Mouse (Mus musculus) cerebellum, adult 11-12 months (tissue): Measurements from ENCODE around the gene Tdrd3.

Experiments
- DNase-seq: peaks from one replicate; pipeline ENCODE4 v3.0.0; 2022

The Tdrd3 gene

DNA sequence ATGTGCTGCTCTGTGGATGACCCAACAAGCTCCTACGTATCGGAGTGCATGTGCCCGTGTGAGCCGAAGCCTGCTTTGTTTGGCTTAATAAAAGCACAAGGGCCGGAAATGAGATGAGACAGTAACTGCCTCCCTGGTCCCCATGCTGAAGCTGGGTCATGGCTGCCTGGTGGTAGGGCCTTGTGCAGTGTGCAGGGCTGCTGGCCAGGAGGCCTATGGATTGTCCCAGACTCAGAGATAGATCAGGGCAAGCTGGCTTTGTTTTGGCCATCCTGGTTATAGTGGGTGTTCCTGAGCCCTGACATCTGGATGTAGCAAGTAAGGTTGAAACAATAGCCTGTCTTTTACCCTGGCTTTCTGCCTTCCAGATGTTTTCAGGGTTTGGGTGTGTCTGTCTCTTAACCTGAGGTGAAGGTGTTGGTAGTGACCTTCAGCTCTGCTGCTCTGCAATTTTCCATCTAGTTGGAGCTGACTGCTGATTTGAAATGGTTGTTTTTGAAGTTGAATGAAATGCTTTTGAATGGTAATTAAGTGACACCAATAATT, 39.3 kb downstream of the Tdrd3 start:
- DNase-seq: no peak

GRCm38 (mm10) chr14:87459777-87460176, 43.3 kb downstream of the Tdrd3 start:
- DNase-seq: no peak

DNA sequence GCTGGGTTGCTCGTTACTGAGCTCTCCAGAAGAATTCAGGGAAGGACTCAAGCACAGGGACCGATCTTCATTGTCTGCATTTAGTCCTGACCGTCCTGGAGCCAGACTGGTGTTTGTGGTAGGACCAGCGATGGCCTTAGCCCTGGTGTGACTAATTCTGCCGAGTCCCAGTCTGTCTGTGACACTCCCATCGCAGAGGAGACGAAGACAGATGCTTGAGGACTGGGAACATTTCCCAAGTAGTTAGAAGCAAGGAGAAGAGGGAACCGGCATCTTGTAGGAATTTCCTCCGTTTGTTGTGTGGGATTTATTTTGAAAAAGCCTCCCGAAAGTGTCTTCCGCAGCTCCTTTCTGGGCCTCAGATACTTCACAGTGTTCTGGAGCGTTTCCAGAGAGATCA, 45.1 kb downstream of the Tdrd3 start:
- no peak for DNase-seq

DNA sequence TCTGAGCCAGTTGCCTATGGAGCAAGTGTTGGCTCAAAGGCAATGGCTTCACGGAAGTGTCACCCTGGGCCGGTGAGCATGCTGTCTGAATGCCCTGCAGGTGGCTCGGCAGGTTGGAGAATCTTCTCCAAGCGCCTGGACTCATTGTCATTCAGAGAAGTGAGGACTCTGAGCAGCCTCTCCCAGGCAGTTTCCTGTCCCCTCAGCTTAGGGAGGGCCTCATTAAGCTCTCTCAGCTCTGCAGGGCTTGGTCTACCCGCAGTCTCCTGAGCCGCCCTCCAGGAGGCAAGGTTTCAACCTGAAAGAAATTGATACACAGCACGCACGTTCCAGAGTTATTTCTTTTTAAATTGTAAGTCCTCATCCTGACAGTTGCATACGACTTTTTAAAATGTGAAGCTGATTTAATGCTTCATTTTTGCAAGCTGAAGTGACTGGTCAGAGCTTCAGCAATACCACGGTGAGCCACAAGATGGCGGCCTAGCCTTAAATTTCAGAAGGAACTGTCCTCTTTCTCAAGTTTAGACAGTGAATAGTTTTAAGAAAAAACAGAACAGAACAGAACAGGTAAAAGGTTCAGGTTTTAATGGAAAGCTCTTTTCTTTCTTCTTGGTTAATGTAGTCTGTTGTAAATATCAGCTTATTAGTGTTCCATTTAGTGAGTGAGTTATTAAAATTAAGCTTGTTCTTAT, 47.7 kb downstream of the Tdrd3 start:
- peak; percentile 31 for DNase-seq

- DNase-seq: no peak
These were observed 48.2 kb downstream of the Tdrd3 start for GRCm38 (mm10) chr14:87464655-87465054.

- DNase-seq: no peak
These were observed 51.1 kb downstream of the Tdrd3 start for GRCm38 (mm10) chr14:87467586-87467985.

- no peak for DNase-seq
These were observed 55.1 kb downstream of the Tdrd3 start for GRCm38 (mm10) chr14:87471521-87471920.

DNA sequence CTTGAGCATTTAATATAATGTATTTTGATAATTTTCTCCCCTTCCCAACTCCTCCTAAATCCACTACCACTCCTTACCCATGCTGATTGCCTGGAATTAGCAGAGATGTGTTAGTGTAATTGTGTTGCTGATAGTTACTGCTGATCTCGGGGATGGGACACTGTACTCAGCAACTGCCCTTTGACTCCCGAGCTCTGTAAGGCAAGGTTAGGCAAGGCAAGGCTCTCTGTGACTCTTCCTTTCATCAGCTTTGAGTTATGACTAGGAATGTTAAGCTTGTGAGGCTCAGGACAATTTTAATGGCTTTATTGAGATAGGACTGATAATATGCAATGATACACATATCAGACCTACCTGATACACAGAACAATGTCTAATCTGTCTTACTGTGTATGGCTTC, 56.3 kb downstream of the Tdrd3 start:
- no peak for DNase-seq

DNA sequence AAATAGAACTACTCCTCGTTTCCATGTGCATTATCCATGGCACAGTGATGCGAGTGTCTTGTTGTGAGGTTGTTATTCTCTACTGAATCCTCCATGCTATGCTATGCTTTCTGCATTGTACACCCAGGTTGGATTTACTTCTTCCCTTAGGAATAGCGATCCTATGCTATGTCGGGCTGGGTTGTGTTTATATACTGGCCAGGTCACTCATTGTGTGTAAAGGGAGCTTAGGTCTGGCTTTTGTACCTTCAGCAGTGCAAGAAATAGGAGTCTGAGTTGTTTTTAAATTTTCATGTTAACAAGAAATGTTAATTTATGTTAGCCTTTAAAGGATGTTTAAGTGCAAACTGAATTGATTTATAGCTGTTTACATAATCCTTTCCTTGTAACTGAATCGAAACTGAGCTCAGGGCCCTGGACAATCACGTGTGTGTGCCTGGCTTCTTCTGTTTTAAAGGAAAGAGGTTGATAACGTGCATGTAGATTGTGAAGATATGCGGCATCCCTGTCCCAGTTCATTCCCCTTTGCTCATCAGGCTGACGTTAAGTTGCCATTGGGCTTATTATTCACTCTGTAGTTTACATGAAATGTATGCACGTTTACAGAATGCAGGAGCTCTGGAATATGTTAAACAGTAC, 59.4 kb downstream of the Tdrd3 start:
- DNase-seq: no peak

DNA sequence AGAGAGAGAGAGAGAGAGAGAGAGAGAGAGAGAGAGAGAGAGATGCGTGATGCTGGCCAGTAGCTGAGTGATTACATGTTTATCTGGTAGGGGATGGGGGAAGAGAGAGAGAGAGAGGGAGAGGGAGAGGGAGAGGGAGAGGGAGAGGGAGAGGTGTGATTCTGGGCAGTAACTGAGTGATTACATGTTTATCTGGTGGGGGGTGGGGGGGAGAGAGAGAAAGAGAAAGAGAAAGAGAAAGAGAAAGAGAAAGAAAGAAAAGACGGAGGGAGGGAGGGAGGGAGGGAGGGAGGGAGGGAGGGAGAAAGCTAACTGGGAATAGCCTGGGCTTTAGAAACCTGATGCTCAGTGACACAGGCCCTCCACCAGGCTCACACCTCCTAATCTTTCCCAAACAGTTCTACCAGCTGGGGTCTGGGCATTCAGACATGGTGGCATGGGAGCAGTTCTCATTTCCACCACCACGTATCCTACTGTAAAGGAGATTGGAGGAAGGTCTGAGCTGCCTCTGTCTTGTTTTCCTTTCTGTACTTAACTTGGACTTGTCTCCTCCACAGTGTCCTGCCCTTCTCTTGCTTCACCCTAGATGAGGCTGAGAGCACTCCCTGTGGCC, 62.0 kb downstream of the Tdrd3 start:
- no peak for DNase-seq

- DNase-seq: no peak
These were observed 69.4 kb downstream of the Tdrd3 start for GRCm38 (mm10) chr14:87485888-87486287.

- no peak for DNase-seq
These were observed 81.6 kb downstream of the Tdrd3 start for GRCm38 (mm10) chr14:87497955-87498594.

- DNase-seq: no peak
These were observed 89.5 kb downstream of the Tdrd3 start for GRCm38 (mm10) chr14:87505924-87506323.

- no peak for DNase-seq
These were observed 98.8 kb downstream of the Tdrd3 start for GRCm38 (mm10) chr14:87515281-87515680.

GRCm38 (mm10) chr14:87517381-87517780, 100.9 kb downstream of the Tdrd3 start:
- no peak for DNase-seq

GRCm38 (mm10) chr14:87531847-87532246, 115.4 kb downstream of the Tdrd3 start:
- no peak for DNase-seq

DNA sequence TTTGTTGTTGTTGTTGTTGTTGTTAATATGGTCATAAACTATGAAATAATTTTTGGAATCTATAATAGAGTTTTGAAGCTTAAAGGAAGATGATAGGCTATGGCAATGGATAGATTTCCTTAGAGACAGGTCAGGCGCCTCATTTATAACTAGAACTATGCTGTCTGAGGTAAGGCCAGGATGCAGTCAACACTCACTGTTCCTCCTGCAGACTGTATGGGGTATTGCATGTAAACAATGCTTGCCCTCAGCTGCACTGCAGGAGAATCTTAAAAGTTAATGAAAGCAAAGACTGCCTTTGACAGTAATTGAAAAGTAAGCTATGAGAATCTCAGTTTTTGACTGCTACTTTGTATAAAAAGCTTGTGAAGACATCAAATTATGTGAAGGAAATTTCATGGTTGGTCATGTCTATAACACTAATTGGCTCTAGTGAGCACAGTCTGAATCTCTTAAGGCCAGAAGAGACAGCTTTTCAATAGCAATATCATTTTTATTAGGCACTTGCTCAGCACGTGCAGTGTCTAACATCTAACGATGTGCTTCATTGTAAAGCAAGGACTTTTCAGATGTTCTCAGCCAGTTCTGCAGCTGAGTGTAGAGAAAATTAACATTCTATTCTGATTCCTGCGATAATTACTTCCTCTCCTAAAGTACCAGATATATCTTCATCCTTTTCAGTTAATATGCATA, 120.8 kb downstream of the Tdrd3 start:
- no peak for DNase-seq

DNA sequence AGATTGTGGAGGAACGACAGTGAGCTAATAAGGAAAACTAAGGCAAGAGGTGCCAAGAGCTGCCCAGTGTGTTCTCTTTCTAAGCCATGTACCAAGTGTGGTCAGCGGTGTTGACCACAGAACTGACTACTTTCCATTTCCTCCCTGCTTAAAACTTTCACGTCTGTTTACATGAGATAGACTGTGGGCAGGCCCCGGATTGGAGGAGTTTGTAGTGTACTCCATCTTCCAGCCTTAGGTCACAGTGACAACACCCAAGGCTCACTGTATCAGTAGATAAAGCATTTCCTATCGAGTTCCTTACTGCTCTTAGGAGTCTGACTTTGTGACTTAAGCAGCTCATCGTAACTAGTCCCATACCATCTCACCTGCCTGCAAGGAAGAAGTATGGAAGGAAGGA, 133.5 kb downstream of the Tdrd3 start:
- no peak for DNase-seq

DNA sequence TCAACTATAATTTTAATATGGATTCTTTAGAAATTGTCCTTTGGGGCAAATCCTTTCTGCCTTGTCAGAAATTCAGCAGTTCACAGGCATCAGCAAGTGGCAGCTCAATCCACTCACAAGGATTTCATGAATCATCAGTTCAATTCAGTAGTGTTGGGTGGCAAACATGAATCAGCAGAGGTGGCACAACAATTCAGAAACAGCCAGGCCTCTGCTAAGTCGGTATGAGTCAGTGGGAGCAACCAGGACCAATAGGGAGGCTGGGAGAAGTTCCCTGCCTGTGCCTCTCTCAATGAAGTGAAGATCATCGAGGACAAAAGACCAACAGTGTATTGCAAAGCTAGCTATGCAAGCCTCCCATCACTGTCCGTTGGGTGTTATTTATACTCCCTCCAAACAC, 135.8 kb downstream of the Tdrd3 start:
- DNase-seq: no peak

DNA sequence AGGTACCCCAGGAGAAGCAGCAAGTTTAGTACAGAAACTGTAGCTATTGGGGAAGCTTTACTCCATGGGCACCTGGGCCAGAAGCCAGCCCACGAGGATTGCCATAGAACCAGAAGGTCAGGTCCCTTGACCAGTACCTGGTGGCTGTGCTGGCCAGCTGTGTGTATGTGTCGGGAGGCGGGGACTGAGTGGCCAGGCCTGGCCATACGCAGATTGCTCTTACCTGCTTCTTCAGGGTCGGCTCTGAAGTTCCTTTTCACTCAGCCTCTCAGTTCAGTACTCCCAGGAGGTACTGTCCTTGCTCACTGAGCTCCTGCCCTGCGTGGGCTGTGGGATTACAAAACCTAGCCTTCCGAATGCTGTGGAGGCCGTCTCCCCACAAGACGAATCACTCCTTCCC, 147.4 kb downstream of the Tdrd3 start:
- DNase-seq: no peak

GRCm38 (mm10) chr14:87566211-87566610, 149.8 kb downstream of the Tdrd3 start:
- no peak for DNase-seq

DNA sequence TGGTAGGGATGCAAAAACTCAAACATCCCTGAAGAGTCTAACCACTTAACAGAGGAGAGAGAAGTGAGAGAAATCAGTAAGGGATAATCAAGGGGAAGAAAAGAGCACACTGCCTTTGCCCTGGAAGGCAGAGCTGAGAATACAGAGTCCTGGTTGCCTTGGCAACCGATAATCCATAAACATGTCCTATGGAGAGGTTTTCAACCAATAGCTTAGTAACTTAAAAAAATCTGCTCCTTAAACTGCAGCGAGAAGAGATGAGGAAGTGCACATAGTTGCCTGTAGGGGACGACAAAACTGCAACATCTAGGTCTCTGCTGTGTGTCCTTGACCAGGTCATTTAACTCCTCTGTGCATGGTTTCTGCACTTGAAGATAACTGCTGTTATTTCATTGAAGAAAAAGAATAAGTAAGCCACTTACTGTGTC, 150.6 kb downstream of the Tdrd3 start:
- DNase-seq: no peak
